Mouse (Mus musculus): Measurements from ENCODE around the gene Pctp.

Gene Pctp

DNA sequence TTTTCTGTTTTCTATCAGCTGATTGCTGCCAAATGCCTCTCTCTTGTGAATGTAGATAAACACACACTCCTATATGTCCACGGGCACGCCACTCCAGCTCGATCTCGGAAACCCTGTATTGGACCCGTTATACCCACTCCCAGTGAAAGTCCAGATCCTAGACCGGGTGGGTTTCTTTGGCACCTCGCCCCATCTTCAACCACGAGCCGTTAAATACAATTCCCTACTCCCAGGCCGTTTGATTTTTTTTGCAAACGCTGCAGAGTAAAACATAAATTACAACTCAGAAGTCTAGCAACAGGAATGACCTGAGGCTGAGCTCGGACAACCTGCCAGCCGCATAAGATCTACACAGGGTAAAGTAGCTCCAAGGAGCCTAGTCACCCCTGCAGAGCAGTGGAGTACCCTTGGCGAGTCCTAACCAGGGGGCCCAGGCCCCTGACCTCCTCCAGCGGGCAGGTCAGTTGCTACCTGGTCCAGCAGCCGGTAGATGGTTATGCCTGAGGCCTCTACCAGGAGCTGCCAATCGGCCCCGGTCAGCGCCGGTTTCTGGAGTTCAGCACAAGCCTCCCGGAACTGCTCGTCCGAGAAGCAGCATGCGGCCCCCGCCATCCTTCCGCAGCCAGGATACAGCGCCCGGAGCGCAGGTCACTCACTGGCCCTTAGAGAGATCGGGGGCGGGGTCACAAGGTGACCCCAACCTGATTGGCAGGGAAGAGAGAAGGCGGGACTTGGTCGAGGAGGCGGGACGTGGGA is at the start of gene Pctp:
Gene Pctp (minus strand): TSS at position 664 of the 756 bp plus-strand sequence.
- peak; percentile 68 for DNase-seq (ENCODE audit: low spot score)

DNA sequence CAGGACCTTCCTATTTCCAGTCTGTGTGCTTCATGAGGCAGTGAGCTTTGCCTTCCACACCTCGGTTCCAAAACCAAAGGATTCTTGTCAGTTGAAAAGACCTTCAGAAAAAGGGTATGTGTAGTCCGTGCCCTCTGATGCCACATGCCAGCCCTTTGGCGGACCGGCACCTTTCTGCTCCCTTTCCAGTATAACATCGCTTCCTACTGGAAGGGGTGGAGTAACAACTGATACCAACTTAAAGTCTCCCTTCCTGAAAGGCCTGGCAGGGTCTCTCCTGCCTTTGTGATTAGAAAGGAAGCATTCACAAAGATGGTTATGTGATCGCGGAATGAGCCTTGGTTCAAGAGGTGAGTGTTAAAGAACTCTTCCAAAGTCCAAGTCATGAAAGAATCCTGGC is 47.3 kb upstream of the Pctp start:
- no peak for DNase-seq (ENCODE audit: low spot score)

DNA sequence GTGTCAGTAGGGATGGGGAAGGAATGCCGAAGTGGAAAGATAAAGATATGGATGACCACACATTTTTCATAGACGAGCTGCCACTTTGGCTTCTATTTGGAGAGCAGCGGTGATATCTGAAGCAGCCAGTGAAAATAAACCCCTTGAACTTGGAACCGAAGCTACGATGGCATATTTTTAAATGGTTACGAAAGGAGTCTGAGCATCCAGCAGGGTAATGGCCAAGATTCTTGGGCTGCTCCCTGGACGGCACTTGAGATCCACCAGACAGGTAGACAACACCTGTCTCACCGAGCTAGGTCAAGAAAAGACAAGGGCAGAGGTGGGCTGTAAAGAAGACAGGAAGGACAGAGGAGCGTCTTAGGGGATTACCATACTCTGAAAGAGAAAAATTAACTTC is 44.6 kb upstream of the Pctp start:
- no peak for DNase-seq (ENCODE audit: low spot score)

DNA sequence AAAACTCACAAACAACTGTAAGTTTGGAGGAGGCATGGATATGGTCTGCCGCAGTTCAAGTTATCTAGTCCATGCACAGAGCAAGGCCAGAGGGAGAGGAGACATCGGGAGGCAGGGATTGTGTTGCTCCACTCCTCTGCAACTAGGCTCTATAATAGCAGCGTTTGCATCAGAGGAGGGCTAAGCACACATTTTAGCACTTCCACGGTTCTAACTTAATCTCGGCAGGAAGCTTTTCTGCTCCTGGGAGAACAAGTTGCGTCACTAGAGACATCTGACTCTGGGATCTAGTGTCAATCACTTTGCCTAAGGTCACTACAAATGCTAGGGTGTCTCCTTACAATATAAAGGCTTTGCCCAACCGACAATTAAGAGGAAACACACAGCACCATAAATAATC is 43.5 kb upstream of the Pctp start:
- DNase-seq (ENCODE audit: low spot score), result no peak

DNA sequence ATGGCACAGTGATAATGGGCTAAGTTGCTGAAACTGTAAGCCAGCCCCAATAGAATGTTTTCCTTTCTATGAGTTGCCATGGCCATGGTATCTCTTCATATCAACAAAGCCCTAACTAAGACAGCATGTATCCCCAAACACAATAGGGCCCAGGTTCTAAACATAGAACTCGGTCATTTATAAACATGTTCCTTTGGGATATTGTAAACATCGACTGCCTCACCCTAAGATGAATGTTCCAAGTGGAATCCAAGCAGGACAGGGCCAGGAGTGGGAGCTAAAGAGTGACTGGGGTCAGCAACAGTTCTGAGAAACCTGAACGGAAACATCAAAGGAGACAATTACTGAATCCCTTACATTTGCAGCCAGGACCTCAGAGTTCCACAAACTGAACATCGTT is 41.8 kb upstream of the Pctp start:
- no peak for DNase-seq (ENCODE audit: low spot score)

DNA sequence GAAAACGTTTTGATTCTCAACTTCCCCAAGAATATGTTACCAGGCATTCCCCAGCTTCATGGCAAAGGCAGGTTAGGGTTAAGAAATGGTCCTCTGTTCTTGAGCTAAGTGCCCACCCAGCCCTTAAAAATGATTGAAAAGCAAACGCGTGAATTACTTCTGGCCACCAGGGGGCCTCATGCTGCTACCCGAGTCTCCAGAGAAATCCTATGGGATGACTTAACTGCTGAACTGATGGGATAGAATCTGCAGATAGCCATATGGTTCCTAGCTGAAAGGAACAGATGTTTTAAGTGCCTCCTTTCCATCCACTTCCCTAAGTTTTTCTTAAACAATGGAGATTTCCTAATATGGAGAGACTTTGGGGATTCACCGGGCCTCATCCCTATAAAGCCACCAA is 35.3 kb upstream of the Pctp start:
- no peak for DNase-seq (ENCODE audit: low spot score)

DNA sequence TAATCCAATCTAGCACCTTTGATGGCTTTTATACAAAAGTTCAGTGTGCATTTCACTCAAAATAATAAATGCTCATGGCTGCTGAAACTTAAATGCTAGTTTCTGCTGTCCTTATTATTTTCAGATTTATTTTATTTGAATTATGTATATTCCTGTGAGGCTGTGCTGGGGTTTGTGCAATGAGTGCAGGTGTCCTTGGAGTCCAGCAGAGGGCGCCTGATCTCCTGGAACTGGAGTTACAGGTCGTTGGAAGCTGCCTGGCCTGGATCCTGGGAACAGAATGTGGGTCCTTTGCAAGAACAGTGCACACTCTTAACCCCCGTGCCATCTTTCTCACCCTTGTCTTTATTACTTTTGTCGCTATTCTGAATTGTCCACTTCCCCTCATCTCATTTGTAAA is 33.7 kb upstream of the Pctp start:
- no peak for DNase-seq (ENCODE audit: low spot score)

DNA sequence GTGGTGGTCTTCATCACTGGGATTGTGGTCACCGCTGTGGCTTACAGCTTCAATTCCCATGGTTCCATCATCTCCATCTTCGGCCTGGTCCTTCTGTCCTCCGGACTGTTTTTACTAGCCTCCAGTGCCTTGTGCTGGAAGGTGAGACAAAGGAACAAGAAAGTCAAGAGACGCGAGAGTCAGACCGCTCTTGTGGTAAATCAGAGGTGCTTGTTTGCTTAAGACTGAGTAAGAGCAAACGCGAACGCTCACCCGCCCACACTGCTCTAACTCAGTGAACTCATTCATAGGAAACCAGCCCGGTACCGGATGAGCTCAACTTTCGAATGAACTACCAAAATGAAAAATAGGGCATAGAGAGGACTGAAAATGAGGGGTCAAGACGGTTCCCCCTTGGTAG is 32.8 kb upstream of the Pctp start:
- DNase-seq (ENCODE audit: low spot score), result no peak

DNA sequence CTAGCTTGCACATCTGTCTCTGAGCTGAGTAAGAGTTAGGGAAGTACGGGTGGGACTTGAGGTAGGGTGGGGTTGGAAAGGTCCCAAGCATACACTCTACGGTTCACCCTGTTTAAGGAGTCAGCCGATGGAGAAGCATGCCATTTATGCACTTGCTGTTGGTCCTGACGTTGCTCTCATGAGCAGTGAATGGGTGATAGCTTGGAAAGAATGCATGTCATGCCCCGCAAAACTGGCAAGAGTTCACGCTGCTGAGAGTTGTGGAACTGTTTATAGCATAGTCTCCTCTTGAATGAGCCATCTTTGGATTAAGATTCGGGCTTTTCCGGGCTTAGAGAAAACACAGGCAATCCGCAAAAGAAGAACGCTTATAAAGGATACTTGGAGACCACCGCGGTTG is 32.0 kb upstream of the Pctp start:
- DNase-seq (ENCODE audit: low spot score), result no peak

DNA sequence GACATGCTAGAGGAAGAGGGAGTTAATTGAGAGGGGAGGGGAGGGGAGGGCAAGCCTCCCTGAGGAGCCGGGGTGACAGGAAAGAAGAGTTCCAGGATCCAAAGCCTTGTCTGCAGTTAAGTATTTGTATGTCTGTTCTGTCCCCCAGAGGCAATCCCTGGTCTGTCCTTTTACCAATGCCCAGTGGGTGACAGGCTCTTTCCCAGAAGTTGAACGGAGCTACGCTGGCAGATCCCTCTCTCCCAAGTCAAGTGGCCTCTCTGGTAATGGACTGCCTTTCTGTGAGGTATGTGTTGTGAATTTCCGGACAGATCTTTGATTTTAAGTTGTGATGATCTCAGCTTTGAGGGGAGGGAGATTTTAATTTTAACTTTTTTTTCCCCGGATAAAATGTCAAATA is 30.7 kb upstream of the Pctp start:
- DNase-seq (ENCODE audit: low spot score), result no peak

DNA sequence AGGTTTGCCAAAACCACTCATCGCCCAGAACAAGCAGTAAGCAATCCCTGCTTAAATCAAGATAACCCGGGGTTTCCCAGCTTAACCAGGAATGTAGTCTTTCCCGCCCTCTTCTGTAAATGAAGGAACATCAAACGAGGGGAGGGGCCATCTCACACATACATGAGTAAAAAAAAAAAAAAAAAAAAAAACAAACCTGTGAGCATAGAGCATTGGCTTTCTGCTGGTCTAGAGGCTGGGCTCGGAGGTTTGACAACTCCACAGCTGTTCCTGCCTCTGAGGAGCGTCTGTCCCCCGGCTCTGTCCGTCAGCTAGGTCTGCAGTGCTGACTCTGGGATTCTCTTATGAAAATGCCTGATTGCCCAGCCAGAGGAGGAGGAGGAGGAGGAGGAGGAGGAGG is 30.1 kb upstream of the Pctp start:
- no peak for DNase-seq (ENCODE audit: low spot score)

DNA sequence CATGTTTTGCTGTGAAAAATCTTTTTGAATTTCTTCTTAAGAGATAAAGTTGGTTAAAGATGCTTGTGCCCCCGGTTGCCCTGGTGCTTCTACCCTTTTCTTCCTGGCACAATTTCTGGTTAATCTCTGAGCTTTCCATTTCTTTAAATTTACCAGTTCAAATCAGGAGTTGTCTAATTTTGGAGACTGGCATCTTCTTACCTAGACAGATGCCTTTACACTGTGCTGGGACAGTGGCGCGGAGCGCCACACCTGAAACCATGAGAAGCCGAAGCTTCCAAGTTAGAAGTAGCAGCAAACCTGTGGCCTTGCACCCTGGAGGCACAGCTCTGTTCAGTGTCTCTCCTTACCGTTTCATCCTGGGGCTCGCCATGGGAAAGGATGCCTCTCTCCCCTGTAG is 28.4 kb upstream of the Pctp start:
- no peak for DNase-seq (ENCODE audit: low spot score)

DNA sequence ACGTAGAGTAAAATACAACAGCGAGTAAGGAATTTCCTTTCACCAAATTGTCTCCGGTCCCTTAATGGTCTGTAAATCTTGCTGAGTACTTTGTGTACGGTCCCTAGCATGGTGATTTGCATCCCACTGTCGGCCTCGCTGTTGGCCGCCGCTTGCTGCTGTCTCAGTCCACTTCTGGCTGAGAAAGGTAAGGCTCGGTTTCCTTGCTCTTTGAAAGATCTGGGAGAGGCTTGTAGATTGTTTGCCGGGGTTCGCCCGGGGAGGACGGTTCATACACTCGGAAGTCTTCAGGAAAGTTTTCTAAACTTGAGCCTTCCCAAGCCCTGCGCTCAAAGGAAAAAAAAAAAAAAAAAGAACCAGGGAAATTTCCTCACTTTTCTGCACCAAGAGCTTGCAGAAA is 27.9 kb upstream of the Pctp start:
- DNase-seq (ENCODE audit: low spot score), result peak; percentile 46

DNA sequence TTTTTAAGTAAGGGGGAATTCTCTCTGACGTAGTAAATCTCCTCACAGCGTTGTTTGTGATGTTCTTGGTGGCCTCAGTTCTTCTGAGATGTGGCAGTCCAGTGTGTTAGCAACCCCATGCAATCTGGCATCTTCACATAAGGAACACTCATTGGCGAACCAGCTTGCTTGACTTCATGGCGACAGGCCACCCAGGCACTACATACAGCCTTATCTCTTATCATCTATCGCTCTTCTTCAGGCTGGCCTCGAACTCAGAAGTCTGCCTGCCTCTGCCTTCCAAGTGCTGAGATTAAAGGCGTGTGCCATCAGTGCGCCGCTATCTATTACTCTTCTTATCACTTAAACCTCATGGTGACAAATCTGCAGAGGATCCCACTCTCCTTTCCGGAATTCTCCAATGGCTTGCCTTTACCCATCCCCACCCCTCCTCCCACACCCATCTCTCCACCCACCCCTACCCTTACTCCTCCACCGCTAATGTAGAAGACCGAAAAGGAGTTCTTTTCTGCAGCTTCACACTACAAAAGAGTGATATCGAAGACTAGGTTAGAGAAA is 27.2 kb upstream of the Pctp start, which contains the start of gene Tmem100:
Gene Tmem100 (plus strand): TSS at position 508 of the 558 bp plus-strand sequence.
- DNase-seq (ENCODE audit: low spot score), result no peak

DNA sequence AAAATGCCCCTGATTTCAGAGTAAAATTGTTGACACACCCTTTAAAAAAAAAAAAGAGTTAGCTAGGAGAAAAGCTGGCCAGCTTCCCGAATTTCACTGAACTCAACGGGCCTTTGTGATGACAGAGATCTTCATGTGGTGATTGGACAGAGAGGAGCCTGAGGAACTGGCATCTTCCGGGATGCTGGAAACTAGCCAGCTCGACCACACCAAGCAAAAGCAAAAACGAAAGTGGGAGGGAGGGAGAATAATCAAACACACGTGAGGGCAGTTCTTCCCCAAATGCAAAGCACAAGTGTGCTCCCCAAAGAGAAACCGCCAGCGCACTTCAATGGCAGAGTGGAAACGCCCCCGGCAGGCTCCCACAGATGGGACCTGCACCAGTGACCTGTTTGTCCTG is 26.7 kb upstream of the Pctp start:
- DNase-seq (ENCODE audit: low spot score), result peak; percentile 54

DNA sequence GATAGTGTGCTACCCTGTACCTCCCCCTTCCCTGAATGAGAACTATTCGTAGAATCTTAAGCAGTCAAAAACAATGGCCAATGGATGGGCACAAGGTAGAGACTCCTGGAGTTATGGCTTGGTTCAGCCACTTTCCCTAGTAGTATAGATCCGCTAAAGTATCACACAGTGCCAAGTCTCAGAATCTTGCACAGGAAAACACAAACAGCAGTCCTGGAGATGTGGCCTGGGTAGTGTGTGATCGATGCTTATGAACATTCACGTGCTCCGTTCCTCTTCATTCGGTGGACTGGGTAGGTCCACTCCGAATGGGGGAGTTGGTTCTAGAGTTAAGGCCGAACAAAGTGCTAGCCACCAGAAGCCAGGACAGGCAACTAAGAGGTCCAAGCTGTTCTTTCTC is 26.1 kb upstream of the Pctp start:
- no peak for DNase-seq (ENCODE audit: low spot score)

DNA sequence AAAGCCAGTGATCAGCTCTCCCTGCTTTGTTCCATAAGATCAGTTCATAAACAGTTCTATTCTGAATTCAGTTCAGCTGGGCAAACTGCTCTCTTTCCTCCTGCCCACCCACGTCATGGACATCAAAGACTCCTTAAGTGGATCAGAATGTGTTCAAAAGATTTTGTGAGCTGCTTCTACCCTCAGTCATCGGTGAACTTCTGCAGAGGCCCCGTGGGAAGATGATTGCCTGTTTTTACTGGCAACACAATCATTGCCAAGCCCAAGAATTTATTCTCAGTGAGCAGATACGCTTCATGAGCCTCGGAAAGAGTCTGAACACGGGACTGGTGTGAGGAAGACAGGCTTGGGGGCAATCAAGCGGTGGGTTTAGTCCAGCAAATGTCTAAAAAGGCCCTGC is 24.5 kb upstream of the Pctp start:
- no peak for DNase-seq (ENCODE audit: low spot score)

DNA sequence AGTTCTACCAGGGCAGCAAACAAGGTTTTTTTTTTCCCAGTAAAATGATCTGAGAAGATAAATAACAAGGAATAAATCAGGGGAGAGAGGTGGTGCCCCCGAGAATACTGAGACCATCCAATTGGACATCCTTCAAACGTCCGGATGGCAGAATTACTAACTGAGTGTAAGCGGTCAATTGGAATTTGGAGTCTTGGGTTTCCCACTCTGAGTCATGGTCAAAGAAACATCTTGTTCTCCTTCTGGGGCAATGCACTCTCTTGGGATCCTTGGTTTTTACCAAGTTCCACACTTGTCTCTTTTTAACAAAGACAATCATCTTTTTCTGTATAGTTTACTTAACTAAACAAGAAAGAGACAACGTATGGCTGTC is 24.1 kb upstream of the Pctp start:
- DNase-seq (ENCODE audit: low spot score), result no peak

DNA sequence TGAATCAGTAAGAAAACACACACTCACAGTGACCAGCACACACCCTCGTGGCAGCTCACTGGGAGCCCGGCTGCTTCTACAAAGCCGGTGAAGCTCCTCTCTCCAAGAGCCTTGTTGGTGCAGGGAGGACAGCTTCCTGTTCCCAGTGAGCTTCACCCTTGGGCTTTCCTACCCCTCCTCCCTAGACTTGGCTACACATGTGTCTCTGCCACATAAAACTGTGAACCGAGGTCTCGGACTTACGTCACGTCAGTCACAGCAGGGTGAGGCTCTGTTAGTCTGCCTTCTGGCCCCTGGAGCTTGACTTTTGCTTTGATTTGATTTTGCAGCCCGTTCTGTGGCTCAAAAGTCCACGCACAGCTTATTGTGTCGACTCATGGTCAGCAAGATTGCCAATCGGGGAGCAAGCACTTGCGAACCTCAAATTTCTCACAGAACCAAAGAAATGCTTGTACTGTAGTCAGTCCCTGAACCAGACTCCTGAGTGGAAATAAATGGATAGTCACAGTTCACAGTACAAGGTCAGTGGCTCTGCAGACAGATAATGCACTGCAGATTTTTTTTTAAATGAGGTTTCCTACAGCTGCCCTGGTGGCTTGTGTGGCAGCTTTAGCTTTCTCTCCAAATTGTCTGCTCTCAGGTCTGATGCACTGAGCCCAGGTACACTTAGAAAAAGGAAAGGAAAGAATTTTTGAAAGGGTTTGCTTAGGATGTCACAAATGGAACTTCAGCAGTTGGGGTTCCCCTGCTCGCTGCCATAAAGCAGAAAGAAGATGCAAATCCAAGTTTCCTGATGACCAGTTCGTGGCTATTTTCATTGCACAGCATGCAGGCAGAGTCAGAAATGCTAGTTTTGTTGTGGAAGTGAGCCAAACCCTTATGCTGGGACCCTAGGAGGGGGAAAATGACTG is 23.5 kb upstream of the Pctp start:
- DNase-seq (ENCODE audit: low spot score), result no peak

DNA sequence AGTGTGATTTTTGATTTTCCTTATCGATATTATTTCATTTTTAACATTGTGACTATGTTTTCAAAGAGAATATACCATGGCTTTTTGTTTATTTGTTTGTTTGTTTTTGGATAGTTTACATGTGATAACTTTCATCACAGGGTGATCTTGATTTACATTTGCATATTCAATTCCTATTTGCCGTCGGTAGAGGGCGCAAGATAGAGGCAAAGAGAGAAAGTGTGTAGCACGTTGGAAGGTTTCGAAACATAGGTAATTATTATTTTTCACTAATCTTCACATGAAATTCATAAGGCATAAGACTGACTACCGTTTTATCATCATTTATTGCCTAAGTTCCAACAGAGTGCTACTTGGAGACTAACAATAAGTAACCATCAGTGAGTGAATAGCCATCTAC is 16.5 kb upstream of the Pctp start:
- DNase-seq (ENCODE audit: low spot score), result no peak

DNA sequence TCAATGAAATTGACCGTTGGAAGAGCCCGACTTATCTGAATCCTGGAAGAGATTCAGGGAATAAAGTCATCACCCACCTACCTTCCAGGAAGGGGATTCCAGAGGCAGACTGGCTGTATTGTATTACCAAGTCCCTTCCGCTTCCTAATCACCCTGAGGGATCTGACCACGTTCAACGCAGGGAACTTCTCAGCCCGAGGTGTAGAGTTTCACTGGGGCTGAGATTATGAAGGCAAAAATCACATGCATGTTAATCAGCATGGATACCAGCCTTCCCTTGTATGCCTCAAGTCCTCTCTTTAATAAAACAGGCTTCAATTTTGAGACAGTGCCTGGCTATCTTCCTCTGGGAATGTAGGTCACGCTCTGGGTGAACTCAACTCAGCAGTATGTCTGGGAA is 12.6 kb upstream of the Pctp start:
- no peak for DNase-seq (ENCODE audit: low spot score)

DNA sequence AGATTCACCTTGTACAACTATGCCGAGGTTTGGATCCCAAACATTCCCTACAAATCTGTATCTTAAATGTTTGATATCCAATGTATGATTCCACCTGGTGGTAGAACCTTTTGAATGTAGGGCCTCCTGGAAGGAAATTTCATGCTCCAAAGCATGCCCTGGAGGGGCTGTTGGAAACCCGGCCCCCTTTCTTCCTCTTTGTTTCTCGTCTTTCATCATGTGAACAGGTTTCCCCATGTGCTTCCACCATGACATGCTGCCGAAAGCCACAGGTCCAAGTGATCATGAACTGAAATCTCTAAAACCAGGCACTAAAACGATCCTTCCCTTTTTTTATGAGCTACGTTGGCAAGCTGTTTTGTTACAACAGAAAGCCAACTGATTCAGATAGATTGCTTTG is 11.0 kb upstream of the Pctp start:
- DNase-seq (ENCODE audit: low spot score), result no peak

Measured in ovary, postnatal 14 days (tissue).